Mouse (Mus musculus): ENCODE data around the gene Olfr263. TPM values are rescaled to one million over a fixed set of nuclear protein-coding genes. Genes with fewer than 3 reads are reported as not detected.

Olfr263 gene
- polyA plus RNA-seq, 1 experiment from 2014 or later, result not detected

DNA sequence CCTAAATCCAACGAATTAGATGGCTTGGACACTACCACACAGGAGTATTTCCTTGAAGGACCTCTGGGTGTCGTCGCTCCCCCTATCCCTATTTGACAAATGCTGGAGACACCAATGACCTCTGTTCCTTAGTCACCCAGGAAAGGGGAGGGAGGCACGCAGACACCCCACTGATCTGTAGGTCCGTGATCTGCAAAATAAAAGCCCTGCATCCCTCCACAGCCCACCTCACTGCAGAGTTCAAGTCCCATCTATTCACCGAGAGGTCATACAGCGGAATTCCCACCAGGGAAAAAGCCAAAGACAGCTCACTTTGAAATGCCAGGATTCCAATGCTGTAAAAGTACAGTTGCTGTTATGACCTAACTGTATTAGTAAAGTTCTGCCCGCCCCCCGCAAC, 28.6 kb downstream of the Olfr263 start:
- no peaks in the 10 kb centered on the region for H3K9me3 ChIP-seq (replicated peaks; ENCODE audit: control insufficient read depth, low read length)
- H3K36me3 ChIP-seq (ENCODE audit: control insufficient read depth, insufficient read depth), result no peaks in the 10 kb centered on the region
- no peak overlapping the region for H3K4me3 ChIP-seq (ENCODE audit: low read depth, low read length)
- WGBS (ENCODE audit: insufficient replicate concordance), result 10% methylated on average over 9 of the region's 9 CpGs
- peaks cover 23% of the 10 kb centered on the region for H3K27me3 ChIP-seq (ENCODE audit: control insufficient read depth, insufficient read depth, low read depth, low read length)
- no peak for ATAC-seq (ENCODE audit: low read depth)
- peaks cover 14% of the 10 kb centered on the region for H3K4me1 ChIP-seq (ENCODE audit: control insufficient read depth, low read depth, low read length)
- no peak overlapping the region for H3K9ac ChIP-seq (ENCODE audit: low read depth, low read length)
- no peak overlapping the region for H3K27ac ChIP-seq (ENCODE audit: low read length)
- 0 out of 2 replicates have a peak overlapping the region, but pooled peaks have one; percentile 92 for H3K4me2 ChIP-seq (ENCODE audit: low read depth, low read length)

DNA sequence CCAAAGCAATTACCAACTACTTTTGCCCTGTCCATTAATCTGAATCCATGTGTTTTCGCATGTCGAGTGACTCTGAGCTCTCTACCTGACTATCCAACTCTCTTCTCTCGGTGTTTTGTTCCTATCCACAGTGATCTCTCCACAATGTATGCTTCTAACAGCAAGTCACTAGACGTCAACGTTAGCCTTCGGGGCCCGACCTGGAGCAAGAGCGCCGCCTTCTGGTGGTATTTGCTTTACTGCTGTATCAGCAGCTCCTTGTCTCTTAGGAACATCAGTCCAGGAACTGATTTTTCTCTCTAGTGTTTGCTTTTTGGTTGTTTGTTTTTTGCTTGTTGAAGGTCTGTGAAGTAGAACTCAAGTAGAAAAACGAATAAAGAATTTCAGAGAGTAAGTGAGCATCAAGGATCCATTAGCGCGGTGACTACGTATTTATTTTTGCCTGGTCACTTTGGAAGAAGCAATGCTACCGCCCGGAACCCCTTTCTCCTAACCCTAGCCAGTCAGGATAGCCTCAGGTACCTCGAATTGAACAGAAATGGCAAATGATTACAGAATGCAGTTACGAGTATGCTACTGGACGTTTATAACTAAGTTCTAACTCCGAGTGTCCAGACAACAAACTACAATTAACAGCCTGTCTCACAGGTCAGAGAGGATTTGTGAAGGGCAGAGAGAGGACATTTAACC, 29.5 kb downstream of the Olfr263 start:
- Histone ChIP-seq H3K4me1 (ENCODE audit: control insufficient read depth, low read depth, low read length) (peaks cover 14% of the 10 kb centered on the region), H3K9ac (ENCODE audit: low read depth, low read length) (peak overlapping the region; percentile 22; the same call in 1 of the 2 replicates), H3K36me3 (ENCODE audit: control insufficient read depth, insufficient read depth) (no peaks in the 10 kb centered on the region), H3K27ac (ENCODE audit: low read length) (no peak overlapping the region), H3K9me3 (replicated peaks; ENCODE audit: control insufficient read depth, low read length) (no peaks in the 10 kb centered on the region), H3K4me3 (ENCODE audit: low read depth, low read length) (peak overlapping the region; percentile 78), H3K4me2 (ENCODE audit: low read depth, low read length) (peak overlapping the region; percentile 92), H3K27me3 (ENCODE audit: control insufficient read depth, insufficient read depth, low read depth, low read length) (peaks cover 23% of the 10 kb centered on the region)
- under 1% methylated on average over 19 of the region's 19 CpGs for WGBS (ENCODE audit: insufficient replicate concordance)
- no peak for ATAC-seq (ENCODE audit: low read depth)

DNA sequence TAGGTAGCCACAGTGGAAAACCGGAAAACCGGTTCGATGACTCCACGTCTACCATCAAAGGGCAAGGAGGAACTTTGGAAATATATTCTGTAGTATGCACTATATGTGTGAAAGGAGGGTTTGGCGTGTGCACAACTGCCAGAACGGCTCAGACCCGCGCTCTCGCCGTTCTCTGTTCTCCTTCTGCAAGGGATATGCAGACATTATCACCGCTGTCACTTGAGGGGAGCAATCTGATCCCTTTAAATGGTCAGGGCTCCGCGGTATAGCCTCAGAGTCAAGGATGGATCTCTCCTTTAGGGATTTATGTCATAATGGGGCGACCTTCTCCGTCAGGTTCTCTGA, 30.0 kb downstream of the Olfr263 start:
- Histone ChIP-seq H3K4me2 (ENCODE audit: low read depth, low read length) (peak overlapping the region; percentile 92), H3K9me3 (replicated peaks; ENCODE audit: control insufficient read depth, low read length) (no peaks in the 10 kb centered on the region), H3K27ac (ENCODE audit: low read length) (no peak overlapping the region), H3K4me1 (ENCODE audit: control insufficient read depth, low read depth, low read length) (peaks cover 14% of the 10 kb centered on the region), H3K9ac (ENCODE audit: low read depth, low read length) (peak overlapping the region; percentile 22; the same call in 1 of the 2 replicates), H3K36me3 (ENCODE audit: control insufficient read depth, insufficient read depth) (no peaks in the 10 kb centered on the region), H3K27me3 (ENCODE audit: control insufficient read depth, insufficient read depth, low read depth, low read length) (peaks cover 23% of the 10 kb centered on the region), H3K4me3 (ENCODE audit: low read depth, low read length) (peak overlapping the region; percentile 78)
- under 1% methylated on average over 15 of the region's 15 CpGs for WGBS (ENCODE audit: insufficient replicate concordance)
- no peak for ATAC-seq (ENCODE audit: low read depth)

DNA sequence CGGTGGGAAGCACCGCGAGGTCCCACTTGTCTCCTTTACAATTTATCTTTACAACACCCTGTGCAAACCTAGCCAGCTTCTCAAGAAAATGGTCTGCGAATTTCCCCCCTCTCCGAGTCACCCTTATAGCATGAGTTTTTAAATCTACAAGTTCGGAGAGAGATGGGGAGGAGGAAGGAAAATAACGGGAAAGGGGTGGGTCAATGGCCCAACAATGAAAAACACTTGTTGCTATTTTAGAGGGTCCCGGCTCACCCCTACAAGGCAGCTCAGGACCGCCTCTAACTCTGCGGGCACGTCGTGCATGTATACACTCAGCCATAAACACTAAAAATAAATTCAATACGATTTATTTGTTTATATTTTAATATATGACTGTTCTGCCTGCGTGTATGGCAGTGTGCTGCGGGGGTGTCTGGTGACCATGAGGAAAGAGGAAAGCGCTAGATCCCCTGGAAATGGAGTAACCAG, 30.6 kb downstream of the Olfr263 start:
- peak overlapping the region; percentile 92 for H3K4me2 ChIP-seq (ENCODE audit: low read depth, low read length)
- H3K9ac ChIP-seq (ENCODE audit: low read depth, low read length), result peak overlapping the region; percentile 13; the same call in 1 of the 2 replicates
- ATAC-seq (ENCODE audit: low read depth), result no peak

DNA sequence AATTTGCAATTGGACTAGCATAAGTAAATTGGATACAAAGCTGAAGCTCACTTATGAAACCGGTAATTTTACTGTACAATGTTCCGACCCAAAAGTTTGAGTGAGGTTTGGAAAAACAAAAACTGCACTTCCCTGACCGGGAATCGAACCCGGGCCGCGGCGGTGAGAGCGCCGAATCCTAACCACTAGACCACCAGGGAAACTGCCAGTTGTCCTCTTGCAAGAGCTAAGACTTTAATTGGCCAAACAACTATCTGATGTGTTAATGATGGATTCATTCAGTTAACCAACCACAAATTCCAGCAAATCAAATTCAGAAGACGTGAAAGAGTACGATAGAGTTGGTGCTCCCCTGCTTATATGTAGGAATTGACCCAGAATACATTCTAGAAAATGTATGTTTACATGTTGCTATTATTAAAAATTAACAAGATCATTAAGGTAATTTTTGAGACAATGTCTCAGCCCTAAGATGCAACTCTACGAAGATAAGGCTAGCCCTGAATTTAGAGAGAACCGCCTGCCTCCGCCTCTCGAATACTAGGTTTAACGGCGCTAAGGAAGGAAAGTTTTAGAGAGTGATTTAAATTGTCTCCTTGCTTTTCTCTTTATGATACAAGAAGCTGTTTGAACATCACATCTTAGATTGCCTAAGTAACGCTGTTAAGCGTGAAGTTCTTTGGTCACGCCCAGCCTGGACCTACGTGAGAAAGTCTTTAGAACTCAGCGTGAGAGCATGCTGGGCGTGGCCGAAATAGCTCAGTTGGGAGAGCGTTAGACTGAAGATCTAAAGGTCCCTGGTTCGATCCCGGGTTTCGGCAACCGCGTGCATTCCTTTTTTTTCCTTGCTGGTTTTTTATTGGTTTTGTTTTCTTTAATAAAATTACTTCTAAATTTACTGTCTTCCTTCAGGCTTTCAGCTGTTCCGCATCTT, 31.5 kb downstream of the Olfr263 start:
- H3K4me1 ChIP-seq (ENCODE audit: control insufficient read depth, low read depth, low read length), result peaks cover 14% of the 10 kb centered on the region
- peak overlapping the region; percentile 92 for H3K4me2 ChIP-seq (ENCODE audit: low read depth, low read length)
- peak; percentile 88 for ATAC-seq (ENCODE audit: low read depth)
- H3K9me3 ChIP-seq (replicated peaks; ENCODE audit: control insufficient read depth, low read length), result no peaks in the 10 kb centered on the region
- peak overlapping the region; percentile 78 for H3K4me3 ChIP-seq (ENCODE audit: low read depth, low read length)
- peaks cover 23% of the 10 kb centered on the region for H3K27me3 ChIP-seq (ENCODE audit: control insufficient read depth, insufficient read depth, low read depth, low read length)
- no peaks in the 10 kb centered on the region for H3K36me3 ChIP-seq (ENCODE audit: control insufficient read depth, insufficient read depth)
- H3K9ac ChIP-seq (ENCODE audit: low read depth, low read length), result peak overlapping the region; percentile 59
- under 1% methylated on average over 32 of the region's 32 CpGs for WGBS (ENCODE audit: insufficient replicate concordance)
- no peak overlapping the region for H3K27ac ChIP-seq (ENCODE audit: low read length)

More for the DNA sequence above, 30.6 kb downstream of the Olfr263 start:
- no peaks in the 10 kb centered on the region for H3K9me3 ChIP-seq (replicated peaks; ENCODE audit: control insufficient read depth, low read length)
- no peaks in the 10 kb centered on the region for H3K36me3 ChIP-seq (ENCODE audit: control insufficient read depth, insufficient read depth)
- 0% methylated on average over 16 of the region's 16 CpGs for WGBS (ENCODE audit: insufficient replicate concordance)
- H3K27me3 ChIP-seq (ENCODE audit: control insufficient read depth, insufficient read depth, low read depth, low read length), result peaks cover 23% of the 10 kb centered on the region
- peak overlapping the region; percentile 78 for H3K4me3 ChIP-seq (ENCODE audit: low read depth, low read length)
- H3K27ac ChIP-seq (ENCODE audit: low read length), result no peak overlapping the region
- peaks cover 14% of the 10 kb centered on the region for H3K4me1 ChIP-seq (ENCODE audit: control insufficient read depth, low read depth, low read length)

DNA sequence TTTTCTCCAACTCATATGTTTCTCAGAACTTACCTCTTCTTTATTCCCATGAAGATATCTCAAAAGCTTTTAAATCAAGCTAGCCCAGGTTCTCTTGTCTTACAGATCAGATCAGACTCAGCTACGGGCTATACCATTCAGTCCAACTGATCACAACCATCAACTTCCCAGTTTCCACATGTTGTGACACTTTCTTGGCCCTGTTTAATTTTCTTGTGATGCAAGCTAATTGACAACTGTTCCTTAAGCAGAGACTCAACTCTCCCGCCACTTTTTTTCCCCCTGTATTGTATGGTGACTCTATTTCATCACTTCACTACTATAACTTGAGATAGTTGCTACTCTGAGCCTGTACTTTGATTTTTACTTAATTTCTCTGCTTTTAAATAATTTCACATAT, 32.2 kb downstream of the Olfr263 start:
- no peaks in the 10 kb centered on the region for H3K36me3 ChIP-seq (ENCODE audit: control insufficient read depth, insufficient read depth)
- no peak overlapping the region for H3K9ac ChIP-seq (ENCODE audit: low read depth, low read length)
- no peak for ATAC-seq (ENCODE audit: low read depth)
- WGBS (ENCODE audit: insufficient replicate concordance), result 28% methylated on average over 2 of the region's 2 CpGs
- no peaks in the 10 kb centered on the region for H3K9me3 ChIP-seq (replicated peaks; ENCODE audit: control insufficient read depth, low read length)
- H3K4me3 ChIP-seq (ENCODE audit: low read depth, low read length), result peak overlapping the region; percentile 78
- H3K4me1 ChIP-seq (ENCODE audit: control insufficient read depth, low read depth, low read length), result peaks cover 14% of the 10 kb centered on the region
- peaks cover 23% of the 10 kb centered on the region for H3K27me3 ChIP-seq (ENCODE audit: control insufficient read depth, insufficient read depth, low read depth, low read length)
- H3K4me2 ChIP-seq (ENCODE audit: low read depth, low read length), result peak overlapping the region; percentile 92
- H3K27ac ChIP-seq (ENCODE audit: low read length), result no peak overlapping the region

DNA sequence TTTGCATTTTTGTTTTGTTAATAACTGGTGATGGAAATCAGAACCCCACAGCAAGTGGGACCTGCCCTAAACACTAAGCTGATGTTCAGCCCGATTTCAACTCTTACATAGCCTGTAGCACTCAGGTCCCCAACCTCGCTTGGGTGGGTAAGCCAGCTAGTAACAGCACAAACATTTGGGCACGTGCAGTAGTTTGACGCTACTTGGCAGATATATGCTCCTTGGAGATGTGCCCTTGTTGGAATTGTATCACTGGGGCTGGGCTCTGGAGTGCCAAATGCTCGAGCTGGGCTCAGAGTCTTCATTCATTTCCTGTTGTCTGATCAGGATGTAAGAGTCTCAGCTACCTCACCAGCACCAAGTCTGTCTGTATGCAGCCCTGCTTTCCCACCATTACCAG, 33.2 kb downstream of the Olfr263 start:
- Histone ChIP-seq H3K4me1 (ENCODE audit: control insufficient read depth, low read depth, low read length) (peaks cover 19% of the 10 kb centered on the region), H3K27me3 (ENCODE audit: control insufficient read depth, insufficient read depth, low read depth, low read length) (peaks cover 21% of the 10 kb centered on the region), H3K36me3 (ENCODE audit: control insufficient read depth, insufficient read depth) (no peaks in the 10 kb centered on the region), H3K27ac (ENCODE audit: low read length) (no peak overlapping the region), H3K9ac (ENCODE audit: low read depth, low read length) (no peak overlapping the region), H3K9me3 (replicated peaks; ENCODE audit: control insufficient read depth, low read length) (no peaks in the 10 kb centered on the region), H3K4me2 (ENCODE audit: low read depth, low read length) (no peak overlapping the region), H3K4me3 (ENCODE audit: low read depth, low read length) (no peak overlapping the region)
- WGBS (ENCODE audit: insufficient replicate concordance), result 51% methylated on average over 5 of the region's 5 CpGs
- no peak for ATAC-seq (ENCODE audit: low read depth)

DNA sequence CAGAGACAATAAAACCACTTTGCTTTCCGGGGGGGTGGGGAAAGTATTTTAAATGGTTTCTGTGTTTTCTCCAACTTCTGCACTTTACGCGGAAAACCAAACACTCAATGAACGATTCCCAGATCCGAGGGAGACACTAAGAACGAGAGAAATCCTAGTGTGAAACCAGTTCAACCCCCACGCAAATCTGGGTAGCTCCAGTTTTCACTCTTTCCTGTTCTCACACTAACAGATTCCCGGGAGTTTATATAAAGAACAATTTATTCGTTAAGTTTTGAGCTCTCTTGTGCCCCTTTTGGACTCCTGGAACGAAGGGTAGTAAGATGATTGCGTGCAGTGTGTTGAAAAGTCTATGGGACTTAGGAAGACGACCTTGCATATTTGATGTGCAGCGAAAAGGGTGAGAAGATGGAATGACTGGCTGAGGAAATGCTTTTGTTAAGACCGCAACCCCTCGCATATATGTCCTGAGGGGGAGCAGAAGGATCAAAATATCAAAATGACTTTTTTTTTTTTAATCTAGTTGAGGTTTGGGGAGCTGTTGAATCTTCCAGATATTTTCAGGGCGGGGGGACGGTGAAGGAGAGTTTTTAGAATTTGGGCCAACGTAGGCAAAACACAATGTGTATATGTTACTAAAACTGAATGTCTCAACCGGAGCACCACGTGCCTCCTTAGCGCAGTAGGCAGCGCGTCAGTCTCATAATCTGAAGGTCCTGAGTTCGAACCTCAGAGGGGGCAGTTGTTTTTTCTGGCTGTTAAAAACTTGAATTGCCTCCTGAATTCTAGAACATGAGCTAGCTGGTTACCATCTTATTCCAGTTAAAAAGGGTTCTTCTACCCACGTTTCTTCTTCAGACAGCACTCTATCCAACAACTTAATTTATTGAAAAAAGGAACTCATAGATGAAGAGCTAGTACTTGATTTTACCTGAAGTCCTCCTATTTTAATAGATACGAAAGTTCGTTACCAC, 37.8 kb downstream of the Olfr263 start:
- Histone ChIP-seq H3K4me1 (ENCODE audit: control insufficient read depth, low read depth, low read length) (peaks cover 19% of the 10 kb centered on the region), H3K9me3 (replicated peaks; ENCODE audit: control insufficient read depth, low read length) (no peaks in the 10 kb centered on the region), H3K36me3 (ENCODE audit: control insufficient read depth, insufficient read depth) (no peaks in the 10 kb centered on the region), H3K4me3 (ENCODE audit: low read depth, low read length) (peak overlapping the region; percentile 75), H3K27ac (ENCODE audit: low read length) (no peak overlapping the region), H3K4me2 (ENCODE audit: low read depth, low read length) (peak overlapping the region; percentile 97), H3K9ac (ENCODE audit: low read depth, low read length) (peak overlapping the region; percentile 22), H3K27me3 (ENCODE audit: control insufficient read depth, insufficient read depth, low read depth, low read length) (no peaks in the 10 kb centered on the region; the same call in 1 of the 2 replicates)
- peak; percentile 36 for ATAC-seq (ENCODE audit: low read depth)
- 1% methylated on average over 27 of the region's 27 CpGs for WGBS (ENCODE audit: insufficient replicate concordance)
